Mouse (Mus musculus): Measurements from ENCODE around the gene Mrrf. TPM values are rescaled to one million over a fixed set of nuclear protein-coding genes. Genes with fewer than 3 reads are reported as not detected.

Mrrf gene
- 29.9 and 30.8 TPM in 2 replicates for polyA plus RNA-seq (2014; fragmentation: Nextera tagmentation; extraction: Ambion mirVana)

DNA sequence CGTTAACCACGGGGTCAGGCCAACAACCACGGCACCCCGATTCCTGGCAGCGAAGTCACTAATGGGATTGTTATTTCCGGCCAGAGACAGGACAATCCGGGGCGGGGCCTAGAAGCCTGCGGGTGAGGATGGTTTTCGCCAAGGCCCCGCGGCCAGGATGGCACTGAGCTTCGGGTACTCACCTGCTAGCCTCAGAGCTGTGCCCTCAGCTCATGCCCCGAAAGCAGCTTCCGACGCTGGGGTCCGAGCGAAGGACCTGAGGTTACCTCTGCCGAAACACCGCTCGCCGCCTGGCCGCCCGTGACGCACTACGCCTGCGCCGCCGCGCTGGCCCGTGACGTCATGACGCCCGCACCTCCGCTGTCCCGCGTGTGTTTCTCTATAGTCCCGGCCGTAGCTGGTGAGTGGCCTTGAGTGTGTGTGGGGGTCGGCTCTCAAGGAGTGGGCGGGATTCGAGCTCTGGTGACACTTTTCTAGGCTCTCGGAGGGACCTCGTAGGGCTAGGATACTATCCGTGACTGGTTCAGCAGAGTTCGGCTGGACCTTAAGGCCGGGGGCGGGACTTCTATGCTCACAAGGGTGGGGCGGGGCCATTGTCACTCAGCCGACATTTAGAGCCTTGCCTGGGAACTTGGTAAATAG is at the start of gene Mrrf, which contains the start of gene Rbm18:
TSS of gene Mrrf (plus strand) at position 90 of the 642 bp plus-strand sequence.
TSS of gene Rbm18 (minus strand) at position 474 of the 642 bp plus-strand sequence.
- H3K9me3 ChIP-seq (ENCODE audit: control insufficient read depth, low read length): no peaks in the 10 kb centered on the region
- peak within 1 kb of the TSS; percentile 67; the same call in 1 of the 2 replicates for H3K27ac ChIP-seq (ENCODE audit: low read depth, low read length)
- ATAC-seq (ENCODE audit: low FRiP score) (peak; percentile 99), DNase-seq (ENCODE audit: low spot score, missing footprints) (peak; percentile 100)
- H3K9ac ChIP-seq (ENCODE audit: low read length): peak within 1 kb of the TSS; percentile 79
- no peaks in the 10 kb centered on the region for H3K27me3 ChIP-seq (ENCODE audit: control insufficient read depth, insufficient read depth, low read length)
- H3K4me1 ChIP-seq (ENCODE audit: control insufficient read depth, insufficient read depth, low read length): peaks cover 12% of the 10 kb centered on the region
- H3K4me3 ChIP-seq (ENCODE audit: low read depth, low read length): peak within 1 kb of the TSS; percentile 69
- under 1% methylated on average over 50 of the region's 50 CpGs for WGBS
- H3K4me2 ChIP-seq: peak within 1 kb of the TSS; percentile 60
- H3K36me3 ChIP-seq (ENCODE audit: control insufficient read depth, insufficient read depth, low read length): peaks cover 5% of the 10 kb centered on the region; the same call in 1 of the 2 replicates

DNA sequence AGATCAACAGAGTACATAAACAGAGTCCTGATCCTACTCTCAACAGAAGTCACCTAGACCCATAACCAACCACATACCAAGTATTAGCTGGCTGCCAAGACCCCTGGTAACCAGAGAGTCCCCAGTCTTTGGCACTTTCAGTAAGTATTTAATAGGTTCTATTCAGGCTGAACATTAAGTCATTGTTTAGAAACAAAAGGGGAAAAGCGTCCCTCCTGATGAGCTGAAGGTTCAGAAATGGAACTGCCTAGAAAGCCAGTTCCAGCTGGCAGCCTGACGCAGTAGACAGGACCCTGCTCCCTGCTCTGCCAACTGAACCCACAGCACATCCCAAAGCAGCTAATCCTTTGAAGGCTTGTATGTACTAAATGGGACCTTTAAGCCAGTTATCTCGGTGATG is 47.0 kb upstream of the Mrrf start:
- Histone ChIP-seq H3K4me1 (ENCODE audit: control insufficient read depth, insufficient read depth, low read length) (peaks cover 12% of the 10 kb centered on the region), H3K9me3 (ENCODE audit: control insufficient read depth, low read length) (no peaks in the 10 kb centered on the region), H3K4me2 (no peak overlapping the region), H3K36me3 (ENCODE audit: control insufficient read depth, insufficient read depth, low read length) (no peaks in the 10 kb centered on the region), H3K27ac (ENCODE audit: low read depth, low read length) (no peak overlapping the region), H3K9ac (ENCODE audit: low read length) (no peak overlapping the region), H3K4me3 (ENCODE audit: low read depth, low read length) (no peak overlapping the region), H3K27me3 (ENCODE audit: control insufficient read depth, insufficient read depth, low read length) (peaks cover 57% of the 10 kb centered on the region)
- WGBS: 45% methylated on average over 3 of the region's 3 CpGs
- DNase-seq (ENCODE audit: low spot score, missing footprints): no peak
- ATAC-seq (ENCODE audit: low FRiP score): no peak

DNA sequence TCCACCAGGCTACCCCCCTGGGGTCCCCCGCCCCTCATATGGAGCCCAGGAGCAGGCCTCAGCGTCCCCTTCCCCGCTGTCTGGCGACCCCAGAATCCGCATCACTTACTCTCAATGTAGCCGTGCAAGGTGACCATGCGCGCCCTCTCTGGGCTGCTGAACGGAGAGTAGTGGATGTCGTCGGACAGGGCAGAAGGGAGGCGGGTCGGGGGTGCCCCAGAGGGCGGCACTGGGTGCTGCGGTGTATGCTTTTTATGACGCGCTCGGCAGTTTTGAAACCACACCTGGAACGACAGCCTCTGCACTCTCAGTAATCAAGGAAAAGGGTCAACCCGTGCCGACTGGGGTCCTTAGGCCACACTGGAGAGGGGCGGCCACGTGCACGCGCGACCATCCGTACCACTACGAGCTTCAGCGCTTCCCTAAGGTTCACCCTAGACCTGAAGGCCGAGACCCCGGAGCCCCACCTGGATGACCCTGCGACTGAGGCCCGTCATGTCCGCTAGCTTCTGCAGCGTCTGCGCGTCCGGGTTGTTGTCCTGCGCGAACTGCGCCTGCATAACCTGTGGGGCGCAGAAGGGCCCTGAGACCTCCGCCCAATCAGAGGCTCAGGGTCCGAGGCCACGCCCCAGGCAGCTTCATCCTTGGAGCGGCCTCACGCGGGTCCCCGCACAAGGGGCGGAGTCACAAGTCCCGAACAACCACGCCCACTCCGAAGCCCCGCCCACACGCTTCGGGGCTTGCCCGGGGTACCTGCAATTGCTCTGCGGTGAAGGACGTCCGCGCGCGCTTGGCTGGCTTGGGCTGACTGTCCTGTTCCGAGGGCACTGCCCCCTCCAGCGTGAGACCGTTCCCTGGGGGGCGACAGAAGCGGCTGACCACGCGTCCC is 45.1 kb upstream of the Mrrf start:
- Histone ChIP-seq H3K36me3 (ENCODE audit: control insufficient read depth, insufficient read depth, low read length) (no peaks in the 10 kb centered on the region), H3K4me3 (ENCODE audit: low read depth, low read length) (peak overlapping the region; percentile 24), H3K4me1 (ENCODE audit: control insufficient read depth, insufficient read depth, low read length) (peaks cover 12% of the 10 kb centered on the region), H3K9ac (ENCODE audit: low read length) (no peak overlapping the region), H3K9me3 (ENCODE audit: control insufficient read depth, low read length) (no peaks in the 10 kb centered on the region), H3K27me3 (ENCODE audit: control insufficient read depth, insufficient read depth, low read length) (peaks cover 76% of the 10 kb centered on the region), H3K27ac (ENCODE audit: low read depth, low read length) (no peak overlapping the region), H3K4me2 (peak overlapping the region; percentile 45)
- under 1% methylated on average over 69 of the region's 70 CpGs for WGBS
- DNase-seq (ENCODE audit: low spot score, missing footprints): peak; percentile 96
- ATAC-seq (ENCODE audit: low FRiP score): peak; percentile 93

DNA sequence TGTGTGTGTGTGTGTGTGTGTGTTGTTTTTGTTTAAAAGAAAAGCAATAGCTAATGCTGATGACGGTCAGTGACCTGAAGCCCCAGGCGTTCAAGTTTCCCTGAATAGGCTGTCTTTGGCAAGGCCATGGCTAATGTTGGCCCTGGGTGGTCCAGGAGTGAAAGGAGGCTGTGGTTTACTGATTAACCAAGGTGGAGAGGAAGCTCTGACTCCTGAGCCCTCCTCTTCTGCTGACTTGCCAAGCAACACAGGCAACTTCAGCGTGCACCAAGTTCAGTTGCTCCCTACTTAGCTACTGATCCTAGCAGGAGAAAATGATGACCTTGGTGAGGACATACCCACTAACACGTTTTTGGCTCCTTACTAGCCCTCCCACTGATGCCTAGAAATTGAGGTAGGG is 43.4 kb upstream of the Mrrf start:
- DNase-seq (ENCODE audit: low spot score, missing footprints) (peak; percentile 87), ATAC-seq (ENCODE audit: low FRiP score) (no peak)
- Histone ChIP-seq H3K9ac (ENCODE audit: low read length) (no peak overlapping the region), H3K27ac (ENCODE audit: low read depth, low read length) (no peak overlapping the region), H3K4me2 (no peak overlapping the region), H3K4me3 (ENCODE audit: low read depth, low read length) (no peak overlapping the region), H3K9me3 (ENCODE audit: control insufficient read depth, low read length) (no peaks in the 10 kb centered on the region), H3K36me3 (ENCODE audit: control insufficient read depth, insufficient read depth, low read length) (no peaks in the 10 kb centered on the region), H3K27me3 (ENCODE audit: control insufficient read depth, insufficient read depth, low read length) (peaks cover 92% of the 10 kb centered on the region), H3K4me1 (ENCODE audit: control insufficient read depth, insufficient read depth, low read length) (peaks cover 12% of the 10 kb centered on the region)
- WGBS: 1% methylated on average over 4 of the region's 4 CpGs

DNA sequence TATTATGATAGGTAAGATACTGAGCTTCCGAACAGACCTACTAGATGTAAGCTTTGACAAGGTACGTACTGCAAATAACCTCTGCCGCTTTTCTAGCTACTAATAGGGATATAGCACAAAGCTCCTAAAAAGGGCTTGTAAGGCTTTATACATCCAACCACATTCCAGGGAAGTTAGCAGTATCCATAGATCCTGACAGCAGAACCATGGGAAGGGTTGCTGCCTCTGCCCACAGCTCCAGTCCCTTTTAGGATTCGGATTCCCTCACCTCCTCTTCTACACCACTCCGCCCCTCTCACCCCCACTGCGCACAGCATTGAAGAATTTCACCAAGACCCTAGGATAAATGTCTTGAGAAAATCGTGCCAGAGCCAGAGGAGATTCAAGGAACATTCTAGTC is 42.9 kb upstream of the Mrrf start:
- ATAC-seq (ENCODE audit: low FRiP score) (no peak), DNase-seq (ENCODE audit: low spot score, missing footprints) (peak; percentile 92)
- Histone ChIP-seq H3K27me3 (ENCODE audit: control insufficient read depth, insufficient read depth, low read length) (peaks cover 98% of the 10 kb centered on the region), H3K36me3 (ENCODE audit: control insufficient read depth, insufficient read depth, low read length) (no peaks in the 10 kb centered on the region), H3K4me2 (no peak overlapping the region), H3K4me3 (ENCODE audit: low read depth, low read length) (no peak overlapping the region), H3K4me1 (ENCODE audit: control insufficient read depth, insufficient read depth, low read length) (peaks cover 12% of the 10 kb centered on the region), H3K9me3 (ENCODE audit: control insufficient read depth, low read length) (no peaks in the 10 kb centered on the region), H3K9ac (ENCODE audit: low read length) (no peak overlapping the region), H3K27ac (ENCODE audit: low read depth, low read length) (no peak overlapping the region)
- WGBS: 18% methylated on average over 7 of the region's 7 CpGs

DNA sequence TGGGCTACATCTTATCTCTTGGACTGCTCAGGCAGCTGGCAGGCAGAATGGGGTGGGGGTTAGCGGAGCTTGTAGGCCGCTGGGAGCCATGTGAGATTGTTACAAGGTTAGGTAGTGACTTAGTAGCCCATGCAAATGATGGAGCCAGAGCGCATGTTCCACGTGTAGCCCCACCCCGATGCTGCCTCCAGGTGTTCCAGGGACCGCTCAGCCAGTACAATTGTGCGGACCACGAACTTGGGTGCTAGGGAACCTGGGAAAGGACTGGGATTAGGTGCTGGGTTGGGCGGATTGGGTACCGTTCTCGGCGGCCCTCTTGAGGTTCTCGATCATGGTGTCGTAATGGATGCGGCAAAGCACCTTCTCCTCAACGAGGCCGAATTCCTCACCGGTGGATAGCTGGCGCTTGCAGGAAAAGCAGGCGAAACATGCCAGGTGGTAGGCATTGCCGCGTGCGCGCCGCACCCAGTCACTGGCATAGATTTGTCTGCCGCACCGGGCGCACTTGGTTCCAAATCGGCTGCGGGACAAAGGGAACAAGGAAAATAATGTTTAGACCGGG is 42.2 kb upstream of the Mrrf start:
- ATAC-seq (ENCODE audit: low FRiP score): no peak

DNA sequence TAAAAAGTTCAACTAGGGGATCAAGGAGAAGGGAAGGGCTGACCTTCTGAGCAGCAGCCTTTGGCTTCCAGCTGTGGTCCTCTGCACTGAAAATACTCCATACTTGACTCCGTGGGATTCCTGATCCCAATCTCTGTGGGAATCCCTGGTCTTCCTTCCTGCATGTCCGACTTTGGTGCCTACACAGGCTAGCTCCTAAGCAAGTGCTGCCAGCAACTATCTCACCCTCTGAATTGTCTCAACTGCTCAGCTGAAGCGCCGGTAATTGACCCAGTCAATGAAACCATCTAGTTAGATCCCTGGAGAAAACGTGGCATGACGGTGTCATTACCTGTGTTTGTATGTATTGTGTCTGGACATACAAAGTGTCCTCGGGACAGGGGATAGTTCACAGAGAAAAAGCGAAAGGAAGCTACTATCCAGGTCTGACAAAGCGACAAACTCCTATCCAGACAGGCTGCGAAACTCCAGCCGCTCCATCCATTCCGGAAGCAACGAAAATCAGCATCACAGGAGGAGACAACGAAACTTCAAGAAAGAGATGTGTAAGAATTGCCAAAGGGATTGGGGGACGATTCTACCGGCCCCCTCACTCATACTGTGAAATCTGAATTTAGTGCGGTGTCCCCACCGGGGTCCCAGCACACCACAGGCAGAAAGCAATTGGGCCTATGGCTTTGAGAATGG is 38.9 kb upstream of the Mrrf start:
- H3K27ac ChIP-seq (ENCODE audit: low read depth, low read length): no peak overlapping the region
- no peak overlapping the region for H3K9ac ChIP-seq (ENCODE audit: low read length)
- H3K9me3 ChIP-seq (ENCODE audit: control insufficient read depth, low read length): no peaks in the 10 kb centered on the region
- no peak overlapping the region for H3K4me2 ChIP-seq
- no peaks in the 10 kb centered on the region for H3K36me3 ChIP-seq (ENCODE audit: control insufficient read depth, insufficient read depth, low read length)
- no peak overlapping the region for H3K4me3 ChIP-seq (ENCODE audit: low read depth, low read length)
- DNase-seq (ENCODE audit: low spot score, missing footprints): peak; percentile 92
- peaks cover 100% of the 10 kb centered on the region for H3K27me3 ChIP-seq (ENCODE audit: control insufficient read depth, insufficient read depth, low read length)
- no peaks in the 10 kb centered on the region for H3K4me1 ChIP-seq (ENCODE audit: control insufficient read depth, insufficient read depth, low read length)
- 4% methylated on average over 18 of the region's 18 CpGs for WGBS
- no peak for ATAC-seq (ENCODE audit: low FRiP score)

More for the DNA sequence above, 42.2 kb upstream of the Mrrf start:
- Histone ChIP-seq H3K9ac (ENCODE audit: low read length) (no peak overlapping the region), H3K27me3 (ENCODE audit: control insufficient read depth, insufficient read depth, low read length) (peaks cover 100% of the 10 kb centered on the region), H3K4me2 (no peak overlapping the region), H3K9me3 (ENCODE audit: control insufficient read depth, low read length) (no peaks in the 10 kb centered on the region), H3K36me3 (ENCODE audit: control insufficient read depth, insufficient read depth, low read length) (no peaks in the 10 kb centered on the region), H3K4me3 (ENCODE audit: low read depth, low read length) (no peak overlapping the region), H3K4me1 (ENCODE audit: control insufficient read depth, insufficient read depth, low read length) (peaks cover 12% of the 10 kb centered on the region), H3K27ac (ENCODE audit: low read depth, low read length) (no peak overlapping the region)
- DNase-seq (ENCODE audit: low spot score, missing footprints): peak; percentile 94
- WGBS: 2% methylated on average over 31 of the region's 31 CpGs

DNA sequence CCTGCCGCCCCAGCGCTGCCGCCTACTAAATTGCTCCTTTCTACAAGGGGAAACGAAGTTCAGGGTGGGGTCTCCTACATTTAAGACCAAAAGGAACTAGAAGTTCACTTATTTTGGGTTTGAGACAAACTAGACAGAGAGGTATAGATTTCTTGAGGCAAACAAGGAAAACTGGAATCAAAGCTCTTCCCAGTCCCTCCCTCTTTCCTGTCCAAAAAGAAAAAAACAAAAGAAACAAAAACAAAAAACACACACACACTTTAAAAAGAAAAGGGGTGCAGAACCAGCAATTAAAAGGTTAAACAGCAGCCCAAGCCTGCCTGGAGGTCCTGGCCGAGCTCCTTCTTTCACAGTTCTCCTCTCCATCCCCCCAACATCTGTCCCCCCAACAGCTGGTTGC is 38.2 kb upstream of the Mrrf start:
- peak; percentile 92 for DNase-seq (ENCODE audit: low spot score, missing footprints)
- 3% methylated on average over 5 of the region's 5 CpGs for WGBS
- no peak for ATAC-seq (ENCODE audit: low FRiP score)
- Histone ChIP-seq H3K9ac (ENCODE audit: low read length) (no peak overlapping the region), H3K27me3 (ENCODE audit: control insufficient read depth, insufficient read depth, low read length) (peaks cover 100% of the 10 kb centered on the region), H3K36me3 (ENCODE audit: control insufficient read depth, insufficient read depth, low read length) (no peaks in the 10 kb centered on the region), H3K4me3 (ENCODE audit: low read depth, low read length) (no peak overlapping the region), H3K4me2 (no peak overlapping the region), H3K4me1 (ENCODE audit: control insufficient read depth, insufficient read depth, low read length) (peaks cover 4% of the 10 kb centered on the region; the same call in 1 of the 2 replicates), H3K9me3 (ENCODE audit: control insufficient read depth, low read length) (no peaks in the 10 kb centered on the region), H3K27ac (ENCODE audit: low read depth, low read length) (no peak overlapping the region)

Measured in midbrain, embryonic 11.5 days (tissue).